Mouse (Mus musculus) liver, embryonic 15.5 days (tissue): ENCODE measurements around the gene Mymx. TPM values are rescaled to one million over a fixed set of nuclear protein-coding genes. Genes with fewer than 3 reads are reported as not detected.
A peak's percentile ranks its signal among the peaks of the same experiment; 100 is the strongest.

Source experiments
- ATAC-seq: fragments of 200-750 bp; cut with Nextera tagmentation; 2 replicates; pipeline ENCODE4 v1.8.0; 2017; ENCODE audit warnings: moderate number of reproducible peaks, mild to moderate bottlenecking, moderate library complexity; ENCODE audit not compliant: insufficient read depth
- H3K27ac ChIP-seq: fragments of 300-500 bp; sonication (generic); replicated peaks from 2 replicates; pipeline ENCODE4 v1.5.1; 2015; ENCODE audit warnings: mild to moderate bottlenecking, inconsistent platforms
- H3K27me3 ChIP-seq: fragments of 300-500 bp; sonication (generic); 2 replicates; pipeline ENCODE4 v1.6.1; 2015; ENCODE audit warnings: mild to moderate bottlenecking, inconsistent platforms
- H3K36me3 ChIP-seq: fragments of 300-500 bp; sonication (generic); replicated peaks from 2 replicates; pipeline ENCODE4 v1.6.1; 2015; ENCODE audit warnings: moderate library complexity, mild to moderate bottlenecking, inconsistent platforms
- H3K4me1 ChIP-seq: fragments of 300-500 bp; sonication (generic); replicated peaks from 2 replicates; pipeline ENCODE4 v1.6.1; 2015; ENCODE audit warnings: inconsistent platforms
- H3K4me2 ChIP-seq: fragments of 300-500 bp; sonication (generic); 2 replicates; pipeline ENCODE4 v1.6.1; 2015; ENCODE audit warnings: moderate library complexity, mild to moderate bottlenecking, inconsistent platforms
- H3K4me3 ChIP-seq: fragments of 300-500 bp; sonication (generic); replicated peaks from 2 replicates; pipeline ENCODE4 v1.5.1; 2015; ENCODE audit warnings: mild to moderate bottlenecking, inconsistent platforms
- H3K9ac ChIP-seq: fragments of 300-500 bp; sonication (generic); 2 replicates; pipeline ENCODE4 v1.6.1; 2015; ENCODE audit warnings: moderate library complexity, mild to moderate bottlenecking, inconsistent platforms
- H3K9me3 ChIP-seq: fragments of 300-500 bp; sonication (generic); replicated peaks from 2 replicates; pipeline ENCODE4 v1.6.1; 2016; ENCODE audit warnings: inconsistent platforms
- WGBS: fragments of 180-500 bp; shearing (Covaris S2); methylation state at CpG from one replicate; pipeline ENCODE4 v1.1.7; 2015; ENCODE audit warnings: mixed read lengths; ENCODE audit not compliant: insufficient replicate concordance; 5-methylcytosine and 5-hydroxymethylcytosine counted together
- polyA plus RNA-seq: library from polyadenylated mRNA; unstranded; fragments of >200 nt; fragmentation: Nextera tagmentation; extraction: Ambion mirVana; gene quantifications from 2 replicates; pipeline ENCODE4 v1.2.1, GENCODE M21; 2015

Mymx gene
- polyA plus RNA-seq, 1 experiment from 2014 or later = 1.1 TPM

GRCm38 (mm10) chr17:45595736-45596390, 6.0 kb downstream of the Mymx start:
- H3K36me3 ChIP-seq = peaks cover 14% of the 10 kb centered on the region
- H3K9me3 ChIP-seq = no peaks in the 10 kb centered on the region
- peak overlapping the region; percentile 94 for H3K27ac ChIP-seq
- H3K4me2 ChIP-seq = peak overlapping the region; percentile 96
- H3K27me3 ChIP-seq = no peaks in the 10 kb centered on the region
- H3K4me3 ChIP-seq = peak overlapping the region; percentile 78
- H3K4me1 ChIP-seq = peaks cover 97% of the 10 kb centered on the region
- H3K9ac ChIP-seq = peak overlapping the region; percentile 76
- no peak for ATAC-seq
- WGBS = 14% methylated on average over 23 of the region's 23 CpGs

DNA sequence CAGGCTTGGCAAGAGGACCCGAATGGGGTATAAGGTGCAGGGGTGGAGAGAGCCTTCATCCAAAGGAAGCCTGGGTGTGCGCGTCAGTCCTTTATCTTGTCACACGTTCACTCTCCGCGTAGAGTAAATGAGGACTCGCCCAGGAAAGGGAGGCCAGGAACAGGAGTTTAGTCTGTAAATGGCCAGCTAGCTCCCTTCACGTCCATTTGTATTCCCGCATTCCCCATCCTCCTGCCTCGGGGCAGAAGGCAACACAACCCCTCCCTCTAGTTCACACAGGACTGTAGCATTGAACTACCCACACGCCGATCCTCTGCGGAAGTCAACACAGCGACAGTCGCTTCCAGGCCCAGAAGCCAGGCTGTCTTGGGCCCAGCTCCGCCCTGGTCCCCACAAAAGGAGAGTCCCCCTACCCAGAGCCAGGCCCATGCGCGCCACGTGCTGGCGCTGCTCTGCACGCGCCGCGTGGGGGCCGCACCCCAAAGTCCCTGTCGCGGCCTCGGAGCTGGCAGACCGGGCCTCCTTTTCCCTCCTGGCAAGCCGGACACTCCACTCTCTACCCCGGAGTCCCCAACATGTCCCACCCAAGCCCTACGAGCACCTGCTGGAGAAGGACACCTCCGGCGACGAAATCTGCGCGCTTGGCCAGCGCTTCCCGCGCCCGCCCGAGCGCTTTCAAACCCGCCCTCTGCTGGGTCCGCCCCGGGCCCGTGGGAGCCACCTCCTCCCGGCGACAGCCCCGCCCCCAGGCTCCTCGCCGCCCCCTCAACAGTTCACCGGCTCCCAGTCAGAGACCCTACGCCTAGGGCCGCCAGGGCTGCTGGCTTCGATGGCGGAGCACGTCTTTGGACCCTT, 6.8 kb downstream of the Mymx start:
- Histone ChIP-seq H3K4me1 (peaks cover 96% of the 10 kb centered on the region), H3K27ac (peak overlapping the region; percentile 94), H3K4me2 (peak overlapping the region; percentile 96), H3K9ac (peak overlapping the region; percentile 76), H3K27me3 (no peaks in the 10 kb centered on the region), H3K36me3 (peaks cover 22% of the 10 kb centered on the region), H3K4me3 (peak overlapping the region; percentile 78), H3K9me3 (no peaks in the 10 kb centered on the region)
- peak; percentile 51 for ATAC-seq
- WGBS = under 1% methylated on average over 58 of the region's 58 CpGs

- H3K9ac ChIP-seq = peak overlapping the region; percentile 76
- peaks cover 94% of the 10 kb centered on the region for H3K4me1 ChIP-seq
- H3K9me3 ChIP-seq = no peaks in the 10 kb centered on the region
- peaks cover 31% of the 10 kb centered on the region for H3K36me3 ChIP-seq
- peak overlapping the region; percentile 78 for H3K4me3 ChIP-seq
- H3K27ac ChIP-seq = peak overlapping the region; percentile 94
- ATAC-seq = 0 out of 2 replicates have a peak, but pooled peaks have one; percentile 13
- H3K27me3 ChIP-seq = no peaks in the 10 kb centered on the region
- peak overlapping the region; percentile 96 for H3K4me2 ChIP-seq
- 18% methylated on average over 8 of the region's 8 CpGs for WGBS
These were observed 7.7 kb downstream of the Mymx start for GRCm38 (mm10) chr17:45594195-45594594.

DNA sequence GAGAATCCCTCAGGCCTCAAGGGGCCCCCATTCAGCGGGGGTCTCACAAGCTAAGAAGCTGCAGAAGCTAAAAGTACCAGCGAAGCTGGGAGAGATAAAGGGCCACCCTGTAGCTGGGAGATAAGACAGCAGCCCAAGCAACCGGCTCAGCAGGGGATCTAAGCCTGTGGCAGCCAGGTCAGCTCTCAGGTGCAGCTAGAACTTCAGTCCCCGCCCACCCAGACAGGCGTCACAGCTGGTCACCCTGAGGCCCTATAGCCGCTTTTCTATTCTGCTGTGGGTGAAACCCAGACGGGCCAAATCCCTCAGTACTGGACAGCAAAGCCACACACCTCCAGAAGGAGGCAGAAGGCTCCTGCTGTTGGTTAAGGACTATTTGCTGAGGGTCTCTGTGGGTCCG, 8.4 kb downstream of the Mymx start:
- Histone ChIP-seq H3K9me3 (no peaks in the 10 kb centered on the region), H3K9ac (peak overlapping the region; percentile 76), H3K4me1 (peaks cover 90% of the 10 kb centered on the region), H3K27me3 (no peaks in the 10 kb centered on the region), H3K4me3 (peak overlapping the region; percentile 78), H3K27ac (peak overlapping the region; percentile 94), H3K36me3 (peaks cover 38% of the 10 kb centered on the region), H3K4me2 (peak overlapping the region; percentile 96)
- WGBS = 11% methylated on average over 8 of the region's 8 CpGs
- peak; percentile 83 for ATAC-seq

DNA sequence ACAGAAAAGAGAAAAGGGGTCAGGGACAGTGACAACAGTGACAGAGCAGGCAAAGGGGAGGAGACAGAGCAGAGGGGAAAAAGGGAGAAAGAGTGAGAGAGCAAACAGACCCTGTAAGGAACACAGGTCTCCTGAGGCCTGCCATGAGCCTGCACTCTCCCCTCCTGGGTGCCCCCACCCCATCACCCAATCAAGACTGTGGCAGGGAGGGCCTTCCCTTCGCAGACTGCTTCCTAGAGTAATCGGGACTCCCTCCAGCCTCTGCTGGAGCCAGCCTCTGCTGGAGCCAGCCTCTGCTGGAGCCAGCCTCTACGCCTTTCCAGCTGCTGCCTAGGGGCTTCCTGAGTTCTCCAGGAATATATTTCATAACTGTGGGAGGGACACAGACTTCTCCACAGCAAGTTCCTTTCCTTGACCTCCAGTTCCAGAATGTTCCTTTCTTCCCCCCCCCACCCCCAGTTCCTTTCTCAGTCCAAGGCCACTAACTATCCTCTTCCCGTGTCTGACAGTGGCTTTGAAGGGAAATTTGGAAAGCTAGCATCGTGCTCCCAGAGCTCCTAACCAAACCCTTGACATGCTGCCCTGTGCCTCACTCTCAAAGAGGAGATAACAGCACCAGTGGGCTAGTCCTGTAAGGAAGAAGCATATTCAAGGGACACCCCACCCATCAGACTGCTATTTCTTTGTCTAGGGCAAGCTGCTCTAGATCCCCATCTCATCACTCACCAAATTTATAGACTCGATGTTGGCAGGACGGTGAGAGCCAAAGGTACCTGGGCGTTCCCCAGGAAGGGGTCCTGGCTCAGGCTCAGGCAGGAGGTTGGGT, 9.1 kb downstream of the Mymx start:
- Histone ChIP-seq H3K4me2 (peak overlapping the region; percentile 96), H3K36me3 (peaks cover 45% of the 10 kb centered on the region), H3K27ac (peak overlapping the region; percentile 94), H3K4me3 (peak overlapping the region; percentile 78), H3K9me3 (no peaks in the 10 kb centered on the region), H3K27me3 (no peaks in the 10 kb centered on the region), H3K4me1 (peaks cover 86% of the 10 kb centered on the region), H3K9ac (peak overlapping the region; percentile 76)
- peak; percentile 62 for ATAC-seq
- WGBS = 14% methylated on average over 8 of the region's 8 CpGs

GRCm38 (mm10) chr17:45591701-45592605, 9.9 kb downstream of the Mymx start:
- Histone ChIP-seq H3K9ac (peak overlapping the region; percentile 76), H3K9me3 (no peaks in the 10 kb centered on the region), H3K4me3 (peak overlapping the region; percentile 78), H3K27me3 (no peaks in the 10 kb centered on the region), H3K4me2 (peak overlapping the region; percentile 96), H3K27ac (peak overlapping the region; percentile 94), H3K4me1 (peaks cover 80% of the 10 kb centered on the region), H3K36me3 (peaks cover 54% of the 10 kb centered on the region)
- 52% methylated on average over 16 of the region's 16 CpGs for WGBS
- no peak for ATAC-seq

DNA sequence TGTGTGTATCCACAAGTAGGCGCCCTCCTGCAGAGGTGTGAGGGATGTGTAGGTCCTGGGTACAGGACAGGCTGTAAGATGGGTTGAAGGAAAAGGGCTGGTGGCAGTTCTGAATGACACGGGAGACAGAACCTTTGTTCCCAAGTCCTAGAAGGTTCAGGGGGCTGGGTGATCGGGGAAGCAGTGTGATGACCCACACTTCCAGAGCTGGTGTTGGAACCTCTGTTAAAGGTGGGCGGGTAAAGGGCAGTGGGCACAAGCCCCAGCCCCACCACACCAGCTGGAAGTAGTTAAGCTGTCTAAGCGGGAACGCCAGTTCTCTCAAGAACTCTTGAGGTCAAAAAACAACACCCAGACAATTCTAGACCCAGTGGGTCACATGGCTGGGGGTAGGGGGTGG, 11.5 kb downstream of the Mymx start:
- no peaks in the 10 kb centered on the region for H3K27me3 ChIP-seq
- H3K4me2 ChIP-seq = no peak overlapping the region
- ATAC-seq = no peak
- H3K9me3 ChIP-seq = 0 out of 2 replicates have a peak, but pooled peaks cover 3% of the 10 kb centered on the region
- no peak overlapping the region for H3K27ac ChIP-seq
- 85% methylated on average over 6 of the region's 6 CpGs for WGBS
- peaks cover 69% of the 10 kb centered on the region for H3K36me3 ChIP-seq
- H3K4me3 ChIP-seq = no peak overlapping the region
- no peak overlapping the region for H3K9ac ChIP-seq
- H3K4me1 ChIP-seq = peaks cover 75% of the 10 kb centered on the region

GRCm38 (mm10) chr17:45589844-45590243, 12.1 kb downstream of the Mymx start:
- H3K27ac ChIP-seq = no peak overlapping the region
- 82% methylated on average over 8 of the region's 8 CpGs for WGBS
- H3K36me3 ChIP-seq = peaks cover 75% of the 10 kb centered on the region
- no peak overlapping the region for H3K4me3 ChIP-seq
- H3K9ac ChIP-seq = no peak overlapping the region
- H3K4me1 ChIP-seq = peaks cover 75% of the 10 kb centered on the region
- H3K9me3 ChIP-seq = 0 out of 2 replicates have a peak, but pooled peaks cover 3% of the 10 kb centered on the region
- H3K4me2 ChIP-seq = no peak overlapping the region
- ATAC-seq = no peak
- H3K27me3 ChIP-seq = no peaks in the 10 kb centered on the region

DNA sequence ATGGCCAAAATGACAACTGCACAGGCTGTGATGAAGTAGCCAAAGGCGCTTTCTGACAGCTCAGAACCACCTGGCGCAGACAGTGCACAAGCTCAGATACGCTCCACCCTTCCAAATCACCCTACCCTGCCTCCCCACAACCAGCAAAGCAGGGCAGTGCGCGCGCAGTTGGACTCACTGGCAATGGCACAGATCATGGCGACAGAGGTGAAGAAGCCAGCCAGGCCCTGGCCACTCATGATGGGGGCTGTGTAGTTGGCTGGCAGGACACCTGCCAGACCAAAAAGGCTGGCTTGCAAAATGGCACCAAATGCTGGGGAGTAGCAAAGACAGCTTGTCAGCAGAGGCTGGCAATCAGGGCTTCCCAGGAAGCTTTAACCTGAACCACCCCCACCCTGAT, 12.7 kb downstream of the Mymx start:
- Histone ChIP-seq H3K9ac (no peak overlapping the region), H3K9me3 (0 out of 2 replicates have a peak, but pooled peaks cover 3% of the 10 kb centered on the region), H3K27me3 (no peaks in the 10 kb centered on the region), H3K4me2 (no peak overlapping the region), H3K27ac (no peak overlapping the region), H3K36me3 (peaks cover 81% of the 10 kb centered on the region), H3K4me1 (peaks cover 75% of the 10 kb centered on the region), H3K4me3 (no peak overlapping the region)
- 98% methylated on average over 7 of the region's 7 CpGs for WGBS
- ATAC-seq = no peak

GRCm38 (mm10) chr17:45588370-45588769, 13.5 kb downstream of the Mymx start:
- Histone ChIP-seq H3K27ac (no peak overlapping the region), H3K4me2 (no peak overlapping the region), H3K27me3 (no peaks in the 10 kb centered on the region), H3K9ac (no peak overlapping the region), H3K4me3 (no peak overlapping the region), H3K4me1 (peaks cover 75% of the 10 kb centered on the region), H3K9me3 (0 out of 2 replicates have a peak, but pooled peaks cover 3% of the 10 kb centered on the region), H3K36me3 (peaks cover 82% of the 10 kb centered on the region)
- ATAC-seq = no peak
- 93% methylated on average over 7 of the region's 7 CpGs for WGBS
